Mouse (Mus musculus): Measurements from ENCODE around the gene Ube3a.

GRCm38 (mm10) chr7:59230768-59231167 lies 2.2 kb downstream of the Ube3a start:
- TF ChIP-seq ZNF384 (IDR thresholded peaks at IDR 0.05; ENCODE audit: low read depth, low read length) (0 out of 2 replicates have a peak, but pooled peaks have one; percentile 30), MAFK (IDR thresholded peaks at IDR 0.05; ENCODE audit: insufficient read depth, low read depth, low read length) (no peak), HCFC1 (IDR thresholded peaks at IDR 0.05; ENCODE audit: borderline replicate concordance, insufficient read depth, low read length) (no peak), ZC3H11A (IDR thresholded peaks at IDR 0.05; ENCODE audit: borderline replicate concordance, low read depth, low read length) (no peak)
